Mouse (Mus musculus) heart, adult 2 months (tissue): ENCODE results near the gene Adssl1. TPM values are rescaled to one million over a fixed set of nuclear protein-coding genes. Genes with fewer than 3 reads are reported as not detected.
A peak's percentile ranks its signal among the peaks of the same experiment; 100 is the strongest.

Experiments
- DNase-seq, 2 experiments: peaks; one replicate each; pipeline ENCODE4 v3.0.0; 2021
- H3K27ac ChIP-seq: fragments of 200-600 bp; 2 replicates; pipeline ENCODE4 v1.8.1; 2022
- H3K27me3 ChIP-seq: fragments of 200-500 bp; 2 replicates; pipeline ENCODE4 v1.6.1; 2012; ENCODE audit warnings: mild to moderate bottlenecking, low read length, inconsistent platforms, mixed read lengths; ENCODE audit not compliant: control insufficient read depth, insufficient read depth
- H3K36me3 ChIP-seq: fragments of 200-500 bp; 2 replicates; pipeline ENCODE4 v1.6.1; 2012; ENCODE audit warnings: low read length, inconsistent platforms; ENCODE audit not compliant: control insufficient read depth, insufficient read depth
- H3K4me1 ChIP-seq: fragments of 200-500 bp; 2 replicates; pipeline ENCODE4 v1.6.1; 2011; ENCODE audit warnings: low read length; ENCODE audit not compliant: control insufficient read depth, insufficient read depth
- H3K4me3 ChIP-seq: fragments of 200-600 bp; 2 replicates; pipeline ENCODE4 v1.8.1; 2022
- H3K79me2 ChIP-seq: fragments of 200-500 bp; replicated peaks from 2 replicates; pipeline ENCODE4 v1.6.1; 2012; ENCODE audit warnings: mild to moderate bottlenecking, inconsistent platforms, low read length, moderate library complexity, mixed read lengths; ENCODE audit not compliant: control insufficient read depth, insufficient read depth
- H3K9ac ChIP-seq: fragments of 200-500 bp; 2 replicates; pipeline ENCODE4 v1.6.1; 2012; ENCODE audit warnings: low read depth, mild to moderate bottlenecking, control low read depth, inconsistent platforms, low read length, mixed read lengths
- CTCF ChIP-seq: fragments of 200-600 bp; IDR thresholded peaks from 2 replicates; pipeline ENCODE4 v1.8.1; 2022; ENCODE audit warnings: antibody characterized with exemption, mild to moderate bottlenecking, moderate library complexity
- EP300 ChIP-seq: fragments of 200-500 bp; IDR thresholded peaks from 2 replicates; pipeline ENCODE4 v1.6.1; 2011; ENCODE audit warnings: low read depth, low read length, control low read depth; ENCODE audit not compliant: insufficient read depth
- POLR2A ChIP-seq: fragments of 200-500 bp; IDR thresholded peaks from 2 replicates; pipeline ENCODE4 v1.6.1; 2011; ENCODE audit warnings: mild to moderate bottlenecking, low read depth, low read length, control low read depth; ENCODE audit not compliant: insufficient read depth
- WGBS: fragments of 180-500 bp; shearing (Covaris S2); methylation state at CpG from one replicate; pipeline ENCODE4 v1.1.7; 2018; 5-methylcytosine and 5-hydroxymethylcytosine counted together
- intact Hi-C: fragments of 180-260 bp; cut with DNase I; formaldehyde crosslinking; loops from one replicate; pipeline ENCODE4 v1.15.1; 2025
- polyA plus RNA-seq: library from polyadenylated mRNA; depleted of rRNA; stranded (reverse); fragments of >200 nt; gene quantifications from 2 replicates; pipeline ENCODE4 v1.2.3, GENCODE M21; 2012
- total RNA-seq, 2 experiments: library from RNA; stranded (reverse); gene quantifications; 2 replicates each; pipeline ENCODE4 v1.2.3; 2021

Adssl1 gene
- total and polyA plus RNA-seq, 3 experiments: 98.2 to 173 (median 150) TPM

DNA sequence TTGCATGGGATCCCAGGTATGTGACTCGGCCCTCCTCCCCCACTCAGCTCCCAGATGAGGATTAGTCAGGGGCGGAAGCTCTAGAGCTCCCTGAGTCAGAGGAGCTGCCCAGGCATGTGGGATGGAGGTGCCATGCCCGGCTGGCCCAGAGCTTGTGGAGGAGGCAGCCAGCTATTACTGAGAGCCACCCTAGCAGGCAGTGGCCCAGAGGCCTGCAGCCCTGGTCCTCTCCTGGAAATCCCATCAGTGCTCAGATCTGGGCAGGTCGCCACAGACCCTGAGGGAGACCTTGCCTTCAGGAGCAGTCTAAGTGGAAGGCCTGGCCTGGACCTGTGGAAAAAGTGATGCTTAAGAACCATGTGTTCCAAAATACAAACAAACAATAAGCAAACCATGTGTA lies 24.2 kb upstream of the Adssl1 start:
- WGBS: 47% methylated on average over 4 of the region's 4 CpGs
- Histone ChIP-seq H3K4me1 (peaks cover 41% of the 10 kb centered on the region), H3K79me2 (no peaks in the 10 kb centered on the region; the same call in 1 of the 2 replicates), H3K27me3 (no peaks in the 10 kb centered on the region), H3K4me3 (no peak overlapping the region), H3K36me3 (no peaks in the 10 kb centered on the region), H3K9ac (no peak overlapping the region), H3K27ac (peak overlapping the region; percentile 72)
- peak; percentile 49; the same call in 1 of the 2 replicates for TF ChIP-seq EP300
- no peak for TF ChIP-seq CTCF
- intact Hi-C loops: no loop called here
- peak in 1 of 2 experiments; percentile 70 for DNase-seq

DNA sequence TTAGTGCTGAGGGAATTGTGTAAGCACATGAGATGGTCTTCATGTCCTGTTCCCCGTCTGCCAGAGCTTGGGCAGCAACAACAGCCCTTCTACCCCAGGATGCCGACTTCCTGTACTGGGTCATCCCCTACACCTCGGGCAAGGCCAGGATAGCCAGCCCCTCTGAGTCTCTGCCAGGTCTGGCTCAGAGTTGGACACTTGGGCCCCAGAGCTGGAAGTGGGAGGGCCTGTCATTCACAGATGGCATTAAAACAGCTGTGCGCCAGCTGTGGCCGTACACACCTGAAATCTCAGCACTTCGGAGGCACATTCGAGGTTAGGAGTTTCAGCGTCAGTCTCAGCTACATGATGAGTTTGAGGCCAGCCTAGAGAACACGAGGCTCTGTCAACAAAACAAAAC lies 23.4 kb upstream of the Adssl1 start:
- Histone ChIP-seq H3K27me3 (no peaks in the 10 kb centered on the region), H3K79me2 (no peaks in the 10 kb centered on the region; the same call in 1 of the 2 replicates), H3K9ac (no peak overlapping the region; the same call in 1 of the 2 replicates), H3K4me1 (peaks cover 32% of the 10 kb centered on the region), H3K27ac (peak overlapping the region; percentile 72; the same call in 1 of the 2 replicates), H3K4me3 (no peak overlapping the region), H3K36me3 (no peaks in the 10 kb centered on the region)
- intact Hi-C loops: no loop called here
- TF ChIP-seq CTCF (no peak), POLR2A (no peak), EP300 (no peak)
- WGBS: 47% methylated on average over 9 of the region's 9 CpGs
- DNase-seq: no peak

- H3K4me1 ChIP-seq: peaks cover 29% of the 10 kb centered on the region
- no peaks in the 10 kb centered on the region for H3K27me3 ChIP-seq
- intact Hi-C loops: no loop called here
- WGBS: 67% methylated on average over 14 of the region's 14 CpGs
- no peaks in the 10 kb centered on the region for H3K36me3 ChIP-seq
- H3K9ac ChIP-seq: no peak overlapping the region
- no peak for TF ChIP-seq CTCF
- no peak for TF ChIP-seq EP300
- no peak for TF ChIP-seq POLR2A
- no peak for DNase-seq
- no peak overlapping the region for H3K4me3 ChIP-seq
- H3K27ac ChIP-seq: no peak overlapping the region
- no peaks in the 10 kb centered on the region; the same call in 1 of the 2 replicates for H3K79me2 ChIP-seq
Observed at GRCm38 (mm10) chr12:112596891-112597500, 22.8 kb upstream of the Adssl1 start.

GRCm38 (mm10) chr12:112597618-112598017 lies 22.2 kb upstream of the Adssl1 start:
- Histone ChIP-seq H3K27me3 (no peaks in the 10 kb centered on the region), H3K9ac (no peak overlapping the region), H3K27ac (no peak overlapping the region), H3K4me3 (no peak overlapping the region), H3K36me3 (no peaks in the 10 kb centered on the region), H3K4me1 (peaks cover 26% of the 10 kb centered on the region), H3K79me2 (no peaks in the 10 kb centered on the region; the same call in 1 of the 2 replicates)
- intact Hi-C loops: no loop called here
- no peak for TF ChIP-seq CTCF
- no peak for TF ChIP-seq POLR2A
- no peak for TF ChIP-seq EP300
- DNase-seq: no peak
- WGBS: 80% methylated on average over 8 of the region's 8 CpGs

DNA sequence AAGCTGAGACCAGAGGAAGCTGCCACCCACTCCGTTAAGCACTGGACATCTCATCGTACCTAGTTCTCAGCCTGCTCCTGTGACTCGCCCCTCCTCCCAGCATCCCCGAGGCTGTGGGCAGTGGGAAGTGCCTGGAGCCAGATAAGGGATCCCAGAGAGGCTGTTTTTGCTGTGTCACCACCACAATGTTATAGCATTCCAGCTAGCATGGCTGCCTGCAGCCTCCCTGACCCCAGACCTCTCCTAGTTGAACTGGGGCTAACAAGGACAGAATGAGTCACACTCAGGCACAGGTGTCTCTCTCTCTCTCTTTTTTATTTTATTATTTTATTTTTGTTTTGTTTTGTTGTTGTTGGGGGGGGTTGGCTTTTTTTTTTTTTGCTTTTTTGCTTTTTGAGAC lies 20.6 kb upstream of the Adssl1 start:
- 51% methylated on average over 4 of the region's 4 CpGs for WGBS
- no peaks in the 10 kb centered on the region for H3K27me3 ChIP-seq
- H3K27ac ChIP-seq: no peak overlapping the region
- H3K36me3 ChIP-seq: no peaks in the 10 kb centered on the region
- no peak for DNase-seq
- no peaks in the 10 kb centered on the region; the same call in 1 of the 2 replicates for H3K79me2 ChIP-seq
- TF ChIP-seq CTCF: no peak
- TF ChIP-seq POLR2A: no peak
- no peak for TF ChIP-seq EP300
- no peak overlapping the region for H3K9ac ChIP-seq
- intact Hi-C loops: no loop called here
- H3K4me3 ChIP-seq: no peak overlapping the region
- peaks cover 16% of the 10 kb centered on the region for H3K4me1 ChIP-seq

DNA sequence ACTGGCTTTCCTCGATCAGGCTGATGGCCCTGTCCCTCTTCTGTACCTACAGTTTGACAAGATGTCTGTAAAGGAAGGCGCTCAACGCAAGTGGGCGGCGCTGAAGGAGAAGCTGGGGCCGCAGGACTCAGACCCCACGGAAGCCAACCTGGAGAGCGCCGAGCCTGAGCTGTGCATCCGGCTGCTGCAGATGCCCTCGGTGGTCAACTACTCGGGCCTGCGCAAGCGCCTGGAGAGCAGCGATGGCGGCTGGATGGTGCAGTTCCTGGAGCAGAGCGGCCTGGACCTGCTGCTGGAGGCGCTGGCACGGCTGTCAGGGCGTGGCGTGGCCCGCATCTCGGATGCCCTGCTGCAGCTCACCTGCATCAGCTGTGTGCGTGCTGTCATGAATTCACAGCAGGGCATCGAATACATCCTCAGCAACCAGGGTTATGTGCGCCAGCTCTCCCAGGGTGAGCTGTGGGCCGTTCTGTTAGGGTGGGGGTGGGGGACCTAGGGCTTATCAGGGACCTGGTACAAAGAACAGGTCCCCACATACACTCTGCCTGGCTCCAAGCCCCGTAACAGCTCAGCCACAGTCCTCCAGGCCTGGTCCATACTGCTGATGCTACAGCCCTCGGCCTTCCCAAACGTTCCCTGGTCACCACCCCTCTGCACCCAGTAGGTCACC lies 19.8 kb upstream of the Adssl1 start:
- H3K79me2 ChIP-seq: no peaks in the 10 kb centered on the region; the same call in 1 of the 2 replicates
- TF ChIP-seq EP300 (no peak), CTCF (no peak), POLR2A (no peak)
- 93% methylated on average over 30 of the region's 30 CpGs for WGBS
- no peak for DNase-seq
- H3K4me3 ChIP-seq: no peak overlapping the region
- intact Hi-C loops: no loop called here
- H3K9ac ChIP-seq: no peak overlapping the region
- H3K36me3 ChIP-seq: no peaks in the 10 kb centered on the region
- H3K27me3 ChIP-seq: no peaks in the 10 kb centered on the region
- peaks cover 10% of the 10 kb centered on the region for H3K4me1 ChIP-seq
- no peak overlapping the region for H3K27ac ChIP-seq
